Mouse (Mus musculus) heart, adult 10 weeks (tissue): ENCODE data around the gene Mrpl37. TPM values are rescaled to one million over a fixed set of nuclear protein-coding genes. Genes with fewer than 3 reads are reported as not detected.

Experiments used
- polyA plus RNA-seq: library from polyadenylated mRNA; stranded (reverse); fragments of 350-450 nt; fragmentation: Illumina TruSeq; extraction: RNeasy Lipid Tissue Mini Kit (QIAGEN cat#74804); gene quantifications from one replicate; pipeline ENCODE4 v1.2.3, GENCODE M21; 2014; ENCODE audit warnings: low read depth, low replicate concordance

Gene Mrpl37
- 101 TPM for polyA plus RNA-seq

GRCm38 (mm10) chr4:107066252-107067124, at the start of gene Mrpl37, which contains the start of gene Cyb5rl:
Mrpl37 (minus strand) TSS chr4:107066868.
Cyb5rl (plus strand) TSS chr4:107066988.

GRCm38 (mm10) chr4:107096841-107097373, 30.2 kb upstream of the Mrpl37 start, which contains the start of gene Cdcp2:
Cdcp2 (plus strand) TSS chr4:107096891.

Other genes starting within 250 kb of the Mrpl37 start
- gene Ssbp3, start 156.2 kb downstream of the Mrpl37 start, polyA plus RNA-seq: 31.4 TPM
- 14.2 TPM for gene Cyb5rl, start 120 bp upstream of the Mrpl37 start, polyA plus RNA-seq
- gene Cdcp2, start 30.0 kb upstream of the Mrpl37 start, polyA plus RNA-seq: not detected
- gene Tmem59, start 111.5 kb upstream of the Mrpl37 start, polyA plus RNA-seq: 181 TPM
- 8.1 TPM for gene Tceanc2, start 112.2 kb upstream of the Mrpl37 start, polyA plus RNA-seq
- not detected for gene Ldlrad1, start 142.3 kb upstream of the Mrpl37 start, polyA plus RNA-seq
- 12.3 TPM for gene Lrrc42, start 186.7 kb upstream of the Mrpl37 start, polyA plus RNA-seq
- 12.4 TPM for gene Hspb11, start 186.7 kb upstream of the Mrpl37 start, polyA plus RNA-seq
- gene Dio1, start 240.3 kb upstream of the Mrpl37 start, polyA plus RNA-seq: not detected
- gene Yipf1, start 247.5 kb upstream of the Mrpl37 start, polyA plus RNA-seq: 26.4 TPM